Mouse (Mus musculus): Measurements from ENCODE around the gene Stat3.

The Stat3 gene

GRCm38 (mm10) chr11:100888348-100888820, 51.0 kb downstream of the Stat3 start:
- no peak for DNase-seq (ENCODE audit: low spot score)

GRCm38 (mm10) chr11:100887764-100888163, 51.6 kb downstream of the Stat3 start:
- no peak for DNase-seq (ENCODE audit: low spot score)

- no peak for DNase-seq (ENCODE audit: low spot score)
Observed at GRCm38 (mm10) chr11:100887236-100887635, 52.1 kb downstream of the Stat3 start.

GRCm38 (mm10) chr11:100886188-100886740, 53.1 kb downstream of the Stat3 start:
- no peak for DNase-seq (ENCODE audit: low spot score)

GRCm38 (mm10) chr11:100885472-100885871, 53.9 kb downstream of the Stat3 start:
- DNase-seq (ENCODE audit: low spot score): no peak

GRCm38 (mm10) chr11:100883640-100884039, 55.7 kb downstream of the Stat3 start:
- no peak for DNase-seq (ENCODE audit: low spot score)

GRCm38 (mm10) chr11:100879321-100880078, 59.8 kb downstream of the Stat3 start:
- no peak for DNase-seq (ENCODE audit: low spot score)

- no peak for DNase-seq (ENCODE audit: low spot score)
Observed at GRCm38 (mm10) chr11:100875761-100876160, 63.6 kb downstream of the Stat3 start.

- no peak for DNase-seq (ENCODE audit: low spot score)
Observed at GRCm38 (mm10) chr11:100870968-100871350, 68.4 kb downstream of the Stat3 start.

GRCm38 (mm10) chr11:100870256-100870967, 68.9 kb downstream of the Stat3 start:
- no peak for DNase-seq (ENCODE audit: low spot score)

- no peak for DNase-seq (ENCODE audit: low spot score)
Observed at GRCm38 (mm10) chr11:100865618-100866017, 73.7 kb downstream of the Stat3 start.

- DNase-seq (ENCODE audit: low spot score): no peak
Observed at GRCm38 (mm10) chr11:100863141-100863540, 76.2 kb downstream of the Stat3 start.

- DNase-seq (ENCODE audit: low spot score): no peak
Observed at GRCm38 (mm10) chr11:100861836-100862235, 77.5 kb downstream of the Stat3 start.

- no peak for DNase-seq (ENCODE audit: low spot score)
Observed at GRCm38 (mm10) chr11:100861335-100861734, 78.0 kb downstream of the Stat3 start.

GRCm38 (mm10) chr11:100860198-100861048, 78.9 kb downstream of the Stat3 start:
- DNase-seq (ENCODE audit: low spot score): no peak

- DNase-seq (ENCODE audit: low spot score): no peak
Observed at GRCm38 (mm10) chr11:100859579-100860075, 79.7 kb downstream of the Stat3 start.

- no peak for DNase-seq (ENCODE audit: low spot score)
Observed at GRCm38 (mm10) chr11:100858935-100859578, 80.3 kb downstream of the Stat3 start, which contains the start of gene Stat5a. TSS of gene Stat5a (plus strand) at chr11:100859351.

- no peak for DNase-seq (ENCODE audit: low spot score)
Observed at GRCm38 (mm10) chr11:100857960-100858359, 81.4 kb downstream of the Stat3 start.

GRCm38 (mm10) chr11:100855178-100855577, 84.2 kb downstream of the Stat3 start:
- DNase-seq (ENCODE audit: low spot score): no peak

GRCm38 (mm10) chr11:100854268-100854667, 85.1 kb downstream of the Stat3 start:
- no peak for DNase-seq (ENCODE audit: low spot score)

GRCm38 (mm10) chr11:100853018-100853417, 86.3 kb downstream of the Stat3 start:
- no peak for DNase-seq (ENCODE audit: low spot score)
